Mouse (Mus musculus) C2C12 (cell line): ENCODE measurements at regions not wholly inside any gene's neighbourhood (a gene's known extent, or its start where the extent isn't known, plus 50 kb on each side); places are given as distances from the start of the nearest gene placed in this dataset.

Source experiments
- CEBPB ChIP-seq: IDR thresholded peaks from one replicate; pipeline ENCODE4 v1.6.1; 2011; ENCODE audit warnings: low read depth, mild to moderate bottlenecking, control low read depth, moderate library complexity
- CTCF ChIP-seq: IDR thresholded peaks from one replicate; pipeline ENCODE4 v1.5.1; 2011; ENCODE audit not compliant: control insufficient read depth, insufficient read depth, insufficient read length
- FOSL1 ChIP-seq: IDR thresholded peaks from one replicate; pipeline ENCODE4 v1.8.0; 2011; ENCODE audit warnings: mild to moderate bottlenecking, low read length; ENCODE audit not compliant: poor library complexity, insufficient read depth, severe bottlenecking
- MYOG ChIP-seq: IDR thresholded peaks from one replicate; pipeline ENCODE4 v1.6.1; 2011; ENCODE audit not compliant: control insufficient read depth, insufficient read length; ENCODE audit errors: extremely low read depth

- no peak for TF ChIP-seq CTCF
- TF ChIP-seq CEBPB: no peak
- TF ChIP-seq MYOG: no peak
- no peak for TF ChIP-seq FOSL1
These were observed 517.3 kb upstream of the Hsf2 start for GRCm38 (mm10) chr10:56968913-56969312.
